Mouse (Mus musculus) kidney, embryonic 15.5 days (tissue): ENCODE results near the gene Cse1l. TPM values are rescaled to one million over a fixed set of nuclear protein-coding genes. Genes with fewer than 3 reads are reported as not detected.

Experiments
- ATAC-seq: fragments of 200-750 bp; cut with Nextera tagmentation; replicated peaks from 2 replicates; pipeline ENCODE4 v1.8.0; 2017; ENCODE audit warnings: moderate TSS enrichment; ENCODE audit not compliant: low FRiP score
- H3K27ac ChIP-seq: fragments of 300-500 bp; sonication (generic); 2 replicates; pipeline ENCODE4 v1.5.1; 2015; ENCODE audit warnings: mild to moderate bottlenecking, inconsistent platforms
- H3K27me3 ChIP-seq: fragments of 300-500 bp; sonication (generic); 2 replicates; pipeline ENCODE4 v1.6.1; 2015; ENCODE audit warnings: inconsistent platforms
- H3K36me3 ChIP-seq: fragments of 300-500 bp; sonication (generic); 2 replicates; pipeline ENCODE4 v1.6.1; 2015; ENCODE audit warnings: inconsistent platforms
- H3K4me1 ChIP-seq: fragments of 300-500 bp; sonication (generic); 2 replicates; pipeline ENCODE4 v1.6.1; 2015; ENCODE audit warnings: inconsistent platforms
- H3K4me2 ChIP-seq: fragments of 300-500 bp; sonication (generic); 2 replicates; pipeline ENCODE4 v1.6.1; 2015; ENCODE audit warnings: moderate library complexity, mild to moderate bottlenecking, inconsistent platforms
- H3K4me3 ChIP-seq: fragments of 300-500 bp; sonication (generic); replicated peaks from 2 replicates; pipeline ENCODE4 v1.5.1; 2015; ENCODE audit warnings: mild to moderate bottlenecking, inconsistent platforms
- H3K9ac ChIP-seq: fragments of 300-500 bp; sonication (generic); 2 replicates; pipeline ENCODE4 v1.6.1; 2015; ENCODE audit warnings: mild to moderate bottlenecking, inconsistent platforms
- H3K9me3 ChIP-seq: fragments of 300-500 bp; sonication (generic); replicated peaks from 2 replicates; pipeline ENCODE4 v1.6.1; 2016; ENCODE audit warnings: inconsistent platforms
- WGBS: fragments of 180-500 bp; shearing (Covaris S2); methylation state at CpG from one replicate; pipeline ENCODE4 v1.1.7; 2015; ENCODE audit warnings: mixed read lengths; 5-methylcytosine and 5-hydroxymethylcytosine counted together
- polyA plus RNA-seq: library from polyadenylated mRNA; unstranded; fragments of >200 nt; fragmentation: Nextera tagmentation; extraction: Ambion mirVana; gene quantifications from 2 replicates; pipeline ENCODE4 v1.2.1, GENCODE M21; 2015

Gene Cse1l
- polyA plus RNA-seq = 136 and 138 TPM in 2 replicates

- peak within 1 kb of the TSS; percentile 89 for H3K4me3 ChIP-seq
- peak within 1 kb of the TSS; percentile 88 for H3K9ac ChIP-seq
- H3K27ac ChIP-seq = peak within 1 kb of the TSS; percentile 99
- under 1% methylated on average over 77 of the region's 80 CpGs for WGBS
- H3K27me3 ChIP-seq = no peaks in the 10 kb centered on the region
- peak within 1 kb of the TSS; percentile 75 for H3K4me2 ChIP-seq
- ATAC-seq = peak; percentile 98
- no peaks in the 10 kb centered on the region for H3K9me3 ChIP-seq
- H3K36me3 ChIP-seq = peaks cover 13% of the 10 kb centered on the region
- peaks cover 15% of the 10 kb centered on the region for H3K4me1 ChIP-seq
Measured at GRCm38 (mm10) chr2:166905711-166906522, at the start of gene Cse1l. Gene Cse1l, plus strand, starts transcription at chr2:166906040.

DNA sequence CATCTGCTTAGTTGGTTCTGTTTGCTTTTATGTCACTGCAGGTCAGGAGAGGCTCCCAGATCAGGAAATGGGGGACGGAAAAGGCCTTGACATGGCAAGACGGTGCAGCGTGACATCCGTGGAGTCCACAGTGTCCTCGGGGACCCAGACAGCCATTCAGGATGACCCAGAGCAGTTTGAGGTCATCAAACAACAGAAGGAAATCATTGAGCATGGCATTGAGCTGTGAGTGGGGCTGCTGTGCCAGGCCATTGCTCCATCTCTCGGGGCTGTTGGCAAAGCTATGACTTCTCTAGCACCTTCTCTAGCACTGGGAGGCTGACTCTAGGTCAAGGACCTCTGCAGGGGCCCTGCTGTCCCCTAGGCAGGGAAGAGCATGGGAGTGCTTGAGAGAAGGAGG lies 49.5 kb upstream of the Cse1l start:
- 82% methylated on average over 6 of the region's 6 CpGs for WGBS
- Histone ChIP-seq H3K9ac (no peak overlapping the region), H3K9me3 (no peaks in the 10 kb centered on the region), H3K4me3 (no peak overlapping the region), H3K4me1 (no peaks in the 10 kb centered on the region), H3K27ac (no peak overlapping the region), H3K36me3 (peaks cover 92% of the 10 kb centered on the region), H3K27me3 (no peaks in the 10 kb centered on the region), H3K4me2 (no peak overlapping the region)
- ATAC-seq = no peak

DNA sequence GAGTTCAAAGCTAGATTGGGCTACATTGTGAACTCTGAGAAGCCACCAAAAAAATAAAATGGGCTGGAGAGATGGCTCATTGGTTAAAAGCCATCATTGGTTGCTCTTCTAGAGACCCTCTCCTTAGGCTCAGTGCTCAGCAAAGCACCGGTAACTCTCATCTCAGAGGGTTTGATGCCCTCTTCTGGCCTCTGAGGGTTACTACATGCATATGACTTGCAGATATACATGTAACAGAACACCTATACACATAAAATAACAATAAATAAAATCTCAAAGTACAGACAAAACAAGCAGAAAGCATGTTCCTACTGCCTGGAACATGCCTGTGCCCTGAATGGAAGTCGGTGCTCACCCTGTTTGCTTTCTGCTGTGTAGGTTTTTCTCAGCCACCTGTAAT lies 48.7 kb upstream of the Cse1l start:
- WGBS = 83% methylated on average over 2 of the region's 2 CpGs
- H3K27me3 ChIP-seq = no peaks in the 10 kb centered on the region
- no peak overlapping the region for H3K9ac ChIP-seq
- no peaks in the 10 kb centered on the region for H3K4me1 ChIP-seq
- peaks cover 92% of the 10 kb centered on the region for H3K36me3 ChIP-seq
- no peak overlapping the region for H3K27ac ChIP-seq
- H3K4me3 ChIP-seq = no peak overlapping the region
- no peaks in the 10 kb centered on the region for H3K9me3 ChIP-seq
- no peak overlapping the region for H3K4me2 ChIP-seq
- no peak for ATAC-seq

GRCm38 (mm10) chr2:166859214-166859613 lies 46.6 kb upstream of the Cse1l start:
- 85% methylated on average over 7 of the region's 7 CpGs for WGBS
- H3K4me1 ChIP-seq = no peaks in the 10 kb centered on the region
- no peak for ATAC-seq
- peaks cover 84% of the 10 kb centered on the region for H3K36me3 ChIP-seq
- no peaks in the 10 kb centered on the region for H3K9me3 ChIP-seq
- H3K27me3 ChIP-seq = no peaks in the 10 kb centered on the region
- H3K4me3 ChIP-seq = no peak overlapping the region
- no peak overlapping the region for H3K4me2 ChIP-seq
- H3K9ac ChIP-seq = no peak overlapping the region
- H3K27ac ChIP-seq = no peak overlapping the region

DNA sequence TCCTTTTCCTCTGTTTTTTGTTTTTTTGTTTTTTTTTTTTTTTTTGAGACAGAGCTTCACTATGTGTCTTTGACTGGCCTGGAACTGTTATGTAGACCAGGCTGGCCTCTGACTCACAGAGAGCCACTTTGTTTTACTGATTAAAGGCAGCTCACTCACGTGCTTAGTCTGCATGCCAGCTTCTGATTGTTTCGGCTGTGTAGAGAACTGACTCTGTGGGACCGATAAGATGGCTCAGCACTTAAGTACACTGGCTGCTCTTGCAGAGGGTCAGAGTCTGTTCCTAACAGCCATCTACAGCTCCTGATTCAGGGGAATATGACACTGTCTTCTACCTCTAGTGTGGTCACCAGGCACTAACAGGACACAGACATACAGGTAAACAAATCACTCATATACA lies 43.3 kb upstream of the Cse1l start:
- H3K36me3 ChIP-seq = peaks cover 87% of the 10 kb centered on the region
- no peak overlapping the region for H3K4me3 ChIP-seq
- WGBS = 83% methylated on average over 3 of the region's 3 CpGs
- H3K9ac ChIP-seq = no peak overlapping the region
- H3K4me1 ChIP-seq = no peaks in the 10 kb centered on the region
- no peak for ATAC-seq
- H3K4me2 ChIP-seq = no peak overlapping the region
- no peaks in the 10 kb centered on the region for H3K9me3 ChIP-seq
- no peaks in the 10 kb centered on the region for H3K27me3 ChIP-seq
- no peak overlapping the region for H3K27ac ChIP-seq

DNA sequence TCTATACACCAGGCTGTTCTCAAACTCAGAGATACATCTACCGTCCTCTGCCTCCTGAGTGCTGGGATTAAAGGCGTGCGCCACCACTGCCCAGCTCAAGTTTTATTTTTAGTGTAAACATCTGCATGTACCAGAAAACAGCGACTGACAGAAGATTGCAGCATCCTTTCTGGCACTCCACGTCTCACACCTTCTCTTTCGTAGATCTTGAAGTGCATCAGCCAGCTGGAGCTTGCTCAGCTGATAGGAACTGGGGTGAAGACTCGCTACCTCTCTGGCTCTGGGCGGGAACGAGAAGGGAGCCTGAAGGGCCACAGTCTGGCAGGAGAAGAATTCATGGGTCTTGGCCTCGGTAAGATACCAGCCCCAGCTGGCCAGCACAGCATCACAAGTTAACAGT lies 40.4 kb upstream of the Cse1l start:
- no peak overlapping the region for H3K27ac ChIP-seq
- ATAC-seq = no peak
- no peaks in the 10 kb centered on the region for H3K9me3 ChIP-seq
- H3K4me3 ChIP-seq = no peak overlapping the region
- peaks cover 87% of the 10 kb centered on the region for H3K36me3 ChIP-seq
- peaks cover under 1% of the 10 kb centered on the region; the same call in 1 of the 2 replicates for H3K4me1 ChIP-seq
- no peak overlapping the region for H3K4me2 ChIP-seq
- WGBS = 81% methylated on average over 10 of the region's 10 CpGs
- no peak overlapping the region for H3K9ac ChIP-seq
- no peaks in the 10 kb centered on the region for H3K27me3 ChIP-seq

DNA sequence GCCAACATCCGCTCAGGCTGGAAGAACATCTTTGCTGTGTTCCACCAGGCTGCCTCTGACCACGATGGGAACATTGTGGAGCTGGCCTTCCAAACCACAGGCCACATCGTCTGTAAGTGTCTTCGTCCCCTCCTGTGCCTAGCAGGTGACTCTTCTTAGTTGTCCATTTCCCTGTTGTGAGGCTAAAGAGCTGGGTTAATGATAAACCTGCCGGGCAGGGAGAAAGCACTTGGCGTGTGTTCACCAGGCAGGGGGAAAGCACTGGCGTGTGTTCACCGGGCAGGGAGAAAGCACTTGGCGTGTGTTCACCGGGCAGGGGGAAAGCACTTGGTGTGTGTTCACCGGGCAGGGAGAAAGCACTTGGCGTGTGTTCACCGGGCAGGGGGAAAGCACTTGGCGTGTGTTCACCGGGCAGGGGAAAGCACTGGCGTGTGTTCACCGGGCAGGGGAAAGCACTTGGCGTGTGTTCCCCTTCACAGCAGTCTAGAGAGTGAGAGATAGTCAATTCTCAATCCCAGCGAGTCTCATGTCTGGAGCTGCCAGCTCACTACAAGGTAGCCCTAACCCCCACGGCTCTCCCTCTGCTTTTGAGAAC lies 35.5 kb upstream of the Cse1l start:
- Histone ChIP-seq H3K4me1 (peaks cover 2% of the 10 kb centered on the region; the same call in 1 of the 2 replicates), H3K4me2 (no peak overlapping the region), H3K27me3 (no peaks in the 10 kb centered on the region), H3K9ac (no peak overlapping the region), H3K4me3 (no peak overlapping the region), H3K27ac (no peak overlapping the region), H3K36me3 (peaks cover 92% of the 10 kb centered on the region), H3K9me3 (no peaks in the 10 kb centered on the region)
- ATAC-seq = no peak
- 79% methylated on average over 20 of the region's 20 CpGs for WGBS

- Histone ChIP-seq H3K4me3 (no peak overlapping the region), H3K36me3 (peaks cover 87% of the 10 kb centered on the region), H3K9ac (no peak overlapping the region), H3K9me3 (no peaks in the 10 kb centered on the region), H3K27ac (no peak overlapping the region), H3K4me1 (peaks cover 2% of the 10 kb centered on the region; the same call in 1 of the 2 replicates), H3K27me3 (no peaks in the 10 kb centered on the region), H3K4me2 (no peak overlapping the region)
- ATAC-seq = no peak
- 89% methylated on average over 10 of the region's 10 CpGs for WGBS
Measured at GRCm38 (mm10) chr2:166870899-166871298, 34.9 kb upstream of the Cse1l start.

DNA sequence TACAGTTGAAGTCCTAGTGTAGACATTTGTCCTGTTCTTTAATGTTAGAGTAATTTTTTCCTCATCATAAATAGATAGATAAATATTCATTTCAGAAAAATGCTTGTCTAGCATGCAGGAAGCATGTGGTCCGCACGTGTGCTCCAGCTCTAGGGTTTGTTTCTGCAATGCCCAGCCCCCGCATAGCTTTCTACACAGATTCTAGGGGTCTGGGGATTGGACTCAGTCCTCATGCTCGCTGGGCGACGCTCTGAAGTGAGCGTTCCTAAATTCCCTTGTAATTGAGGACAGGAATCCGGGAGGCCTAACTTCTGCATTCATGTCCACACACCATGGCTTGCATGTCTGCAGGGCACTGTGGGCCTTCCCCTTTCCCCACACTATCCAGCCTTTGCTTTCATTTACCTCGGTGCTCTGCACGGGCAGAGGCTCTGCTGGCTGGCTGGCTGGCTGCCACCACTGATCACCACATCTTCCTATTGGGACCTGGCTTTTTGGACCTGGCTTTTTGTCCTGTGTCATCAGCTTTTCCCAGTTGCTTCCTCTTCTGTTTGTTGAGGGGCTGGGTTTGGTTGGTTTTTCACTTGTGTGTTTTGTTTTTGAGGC lies 31.1 kb upstream of the Cse1l start:
- WGBS = 81% methylated on average over 10 of the region's 10 CpGs
- H3K36me3 ChIP-seq = peaks cover 87% of the 10 kb centered on the region

DNA sequence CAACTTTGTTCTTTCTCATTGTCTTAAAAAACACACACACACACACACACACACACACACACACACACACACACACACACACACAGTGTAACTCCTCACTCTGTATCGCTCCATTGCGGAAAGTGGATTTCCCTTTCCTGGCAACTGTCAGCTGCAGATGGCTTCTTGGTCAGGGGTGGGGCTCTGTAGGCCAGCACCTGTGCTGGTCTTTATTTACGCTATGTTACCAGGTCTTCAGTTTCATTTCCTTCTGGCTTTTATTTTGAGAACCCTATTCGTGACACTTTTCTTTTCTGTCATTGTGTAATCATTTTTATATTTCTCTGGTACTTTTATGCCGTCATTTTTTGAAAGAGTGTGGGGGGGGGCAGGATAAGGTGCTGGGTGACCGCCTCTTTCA lies 30.3 kb upstream of the Cse1l start:
- ATAC-seq = no peak
- Histone ChIP-seq H3K4me3 (no peak overlapping the region), H3K36me3 (peaks cover 84% of the 10 kb centered on the region), H3K27me3 (no peaks in the 10 kb centered on the region), H3K27ac (no peak overlapping the region), H3K9me3 (no peaks in the 10 kb centered on the region), H3K4me2 (no peak overlapping the region), H3K4me1 (peaks cover under 1% of the 10 kb centered on the region; the same call in 1 of the 2 replicates), H3K9ac (no peak overlapping the region)
- 87% methylated on average over 6 of the region's 6 CpGs for WGBS

More for the DNA sequence above, 31.1 kb upstream of the Cse1l start:
- H3K27ac ChIP-seq = no peak overlapping the region
- H3K9me3 ChIP-seq = no peaks in the 10 kb centered on the region
- H3K9ac ChIP-seq = no peak overlapping the region
- no peak for ATAC-seq
- no peak overlapping the region for H3K4me2 ChIP-seq
- no peak overlapping the region for H3K4me3 ChIP-seq
- H3K4me1 ChIP-seq = peaks cover 2% of the 10 kb centered on the region; the same call in 1 of the 2 replicates
- no peaks in the 10 kb centered on the region for H3K27me3 ChIP-seq

GRCm38 (mm10) chr2:166876331-166876730 lies 29.5 kb upstream of the Cse1l start:
- Histone ChIP-seq H3K4me1 (no peaks in the 10 kb centered on the region), H3K4me2 (no peak overlapping the region), H3K27ac (no peak overlapping the region), H3K9me3 (no peaks in the 10 kb centered on the region), H3K27me3 (no peaks in the 10 kb centered on the region), H3K4me3 (no peak overlapping the region), H3K36me3 (peaks cover 84% of the 10 kb centered on the region), H3K9ac (no peak overlapping the region)
- WGBS = 78% methylated on average over 10 of the region's 10 CpGs
- no peak for ATAC-seq

DNA sequence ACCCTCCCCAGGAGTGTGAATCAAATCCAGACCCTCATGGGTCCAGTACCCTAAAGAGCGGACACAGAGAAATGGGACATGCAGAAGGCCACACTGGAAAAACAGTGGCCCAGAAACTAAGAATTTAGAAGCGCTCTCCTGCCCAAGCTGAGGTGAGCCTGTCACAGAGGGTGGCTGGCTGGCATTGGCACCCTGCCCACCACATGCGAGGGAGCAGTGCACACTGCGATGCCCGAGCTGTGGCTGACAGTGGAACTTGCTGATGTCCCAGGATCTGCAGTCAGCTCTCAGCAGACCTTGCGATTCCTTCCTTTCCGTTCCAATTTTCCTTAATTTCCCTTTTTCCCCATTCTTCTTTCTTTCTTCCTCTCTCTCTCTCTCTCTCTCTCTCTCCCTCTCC lies 20.8 kb upstream of the Cse1l start:
- Histone ChIP-seq H3K27ac (no peak overlapping the region), H3K9ac (no peak overlapping the region), H3K27me3 (no peaks in the 10 kb centered on the region), H3K9me3 (no peaks in the 10 kb centered on the region), H3K4me3 (no peak overlapping the region), H3K36me3 (peaks cover 31% of the 10 kb centered on the region), H3K4me1 (no peaks in the 10 kb centered on the region), H3K4me2 (no peak overlapping the region)
- no peak for ATAC-seq
- 88% methylated on average over 7 of the region's 7 CpGs for WGBS
